Mouse (Mus musculus): ENCODE measurements at regions not wholly inside any gene's neighbourhood (a gene's known extent, or its start where the extent isn't known, plus 50 kb on each side); places are given as distances from the start of the nearest gene placed in this dataset. TPM values are rescaled to one million over a fixed set of nuclear protein-coding genes. Genes with fewer than 3 reads are reported as not detected.
A peak's percentile ranks its signal among the peaks of the same experiment; 100 is the strongest.

- WGBS, result 57% methylated on average over 7 of the region's 7 CpGs
- Histone ChIP-seq H3K4me3 (ENCODE audit: low read depth, low read length) (no peak overlapping the region), H3K9ac (replicated peaks; ENCODE audit: low read depth, low read length) (no peak overlapping the region), H3K27me3 (ENCODE audit: control insufficient read depth, insufficient read depth, low read length) (no peaks in the 10 kb centered on the region), H3K4me1 (ENCODE audit: control insufficient read depth, insufficient read depth) (no peaks in the 10 kb centered on the region), H3K9me3 (replicated peaks; ENCODE audit: control insufficient read depth, low read length) (no peaks in the 10 kb centered on the region), H3K27ac (ENCODE audit: low read depth) (no peak overlapping the region), H3K4me2 (ENCODE audit: low read depth, low read length) (no peak overlapping the region), H3K36me3 (replicated peaks; ENCODE audit: control insufficient read depth, insufficient read depth, low read length) (no peaks in the 10 kb centered on the region)
- DNase-seq (ENCODE audit: low spot score) (no peak), ATAC-seq (ENCODE audit: insufficient read depth, low read depth) (peak; percentile 47; the same call in 1 of the 2 replicates)
- TF ChIP-seq CTCF (IDR thresholded peaks at IDR 0.05; ENCODE audit: low read depth) (no peak), EP300 (IDR thresholded peaks at IDR 0.05; ENCODE audit: low read depth) (no peak)
Observed at GRCm38 (mm10) chr11:28649446-28649845, 65.3 kb upstream of the Ccdc85a start.

GRCm38 (mm10) chr11:28648916-28649315, 64.8 kb upstream of the Ccdc85a start:
- Histone ChIP-seq H3K4me2 (ENCODE audit: low read depth, low read length) (no peak overlapping the region), H3K4me3 (ENCODE audit: low read depth, low read length) (no peak overlapping the region), H3K4me1 (ENCODE audit: control insufficient read depth, insufficient read depth) (no peaks in the 10 kb centered on the region), H3K27ac (ENCODE audit: low read depth) (no peak overlapping the region), H3K9ac (replicated peaks; ENCODE audit: low read depth, low read length) (no peak overlapping the region), H3K9me3 (replicated peaks; ENCODE audit: control insufficient read depth, low read length) (no peaks in the 10 kb centered on the region), H3K27me3 (ENCODE audit: control insufficient read depth, insufficient read depth, low read length) (no peaks in the 10 kb centered on the region), H3K36me3 (replicated peaks; ENCODE audit: control insufficient read depth, insufficient read depth, low read length) (no peaks in the 10 kb centered on the region)
- DNase-seq (ENCODE audit: low spot score) (no peak), ATAC-seq (ENCODE audit: insufficient read depth, low read depth) (no peak)
- WGBS, result 57% methylated on average over 3 of the region's 3 CpGs
- TF ChIP-seq CTCF (IDR thresholded peaks at IDR 0.05; ENCODE audit: low read depth) (no peak), EP300 (IDR thresholded peaks at IDR 0.05; ENCODE audit: low read depth) (no peak)

- DNase-seq (ENCODE audit: low spot score) (no peak), ATAC-seq (ENCODE audit: insufficient read depth, low read depth) (no peak)
- H3K36me3 ChIP-seq (replicated peaks; ENCODE audit: control insufficient read depth, insufficient read depth, low read length), result no peaks in the 10 kb centered on the region
- no peak overlapping the region for H3K4me3 ChIP-seq (ENCODE audit: low read depth, low read length)
- H3K27me3 ChIP-seq (ENCODE audit: control insufficient read depth, insufficient read depth, low read length), result no peaks in the 10 kb centered on the region
- WGBS, result 100% methylated on average over 1 of the region's 1 CpGs
- no peaks in the 10 kb centered on the region for H3K9me3 ChIP-seq (replicated peaks; ENCODE audit: control insufficient read depth, low read length)
- H3K4me2 ChIP-seq (ENCODE audit: low read depth, low read length), result no peak overlapping the region
- H3K27ac ChIP-seq (ENCODE audit: low read depth), result no peak overlapping the region
- TF ChIP-seq EP300 (IDR thresholded peaks at IDR 0.05; ENCODE audit: low read depth) (no peak), CTCF (IDR thresholded peaks at IDR 0.05; ENCODE audit: low read depth) (no peak)
- no peaks in the 10 kb centered on the region for H3K4me1 ChIP-seq (ENCODE audit: control insufficient read depth, insufficient read depth)
- H3K9ac ChIP-seq (replicated peaks; ENCODE audit: low read depth, low read length), result no peak overlapping the region
Observed at GRCm38 (mm10) chr11:28639081-28639480, 55.0 kb upstream of the Ccdc85a start.

GRCm38 (mm10) chr11:28636752-28637151, 52.6 kb upstream of the Ccdc85a start:
- H3K27me3 ChIP-seq (ENCODE audit: control insufficient read depth, insufficient read depth, low read length), result no peaks in the 10 kb centered on the region
- H3K4me3 ChIP-seq (ENCODE audit: low read depth, low read length), result no peak overlapping the region
- no peak for TF ChIP-seq CTCF (IDR thresholded peaks at IDR 0.05; ENCODE audit: low read depth)
- TF ChIP-seq EP300 (IDR thresholded peaks at IDR 0.05; ENCODE audit: low read depth), result no peak
- H3K36me3 ChIP-seq (replicated peaks; ENCODE audit: control insufficient read depth, insufficient read depth, low read length), result no peaks in the 10 kb centered on the region
- no peaks in the 10 kb centered on the region for H3K4me1 ChIP-seq (ENCODE audit: control insufficient read depth, insufficient read depth)
- H3K27ac ChIP-seq (ENCODE audit: low read depth), result no peak overlapping the region
- H3K9me3 ChIP-seq (replicated peaks; ENCODE audit: control insufficient read depth, low read length), result no peaks in the 10 kb centered on the region
- no peak overlapping the region for H3K4me2 ChIP-seq (ENCODE audit: low read depth, low read length)
- ATAC-seq (ENCODE audit: insufficient read depth, low read depth) (no peak), DNase-seq (ENCODE audit: low spot score) (no peak)
- H3K9ac ChIP-seq (replicated peaks; ENCODE audit: low read depth, low read length), result no peak overlapping the region
- WGBS, result 52% methylated on average over 3 of the region's 3 CpGs

MicroRNAs encoded in the stretch of these regions (microRNA counts, 519-probe panel; counts per million panel counts)
- microRNA mmu-miR-216a (not detected), microRNA mmu-miR-216b (not detected), microRNA mmu-miR-217 (not detected)

Small RNAs in the stretch of these regions (microRNA-seq; reads per million reads assigned to microRNA genes)
- gene Mir216a (not detected), gene Mir216b (not detected), gene Mir216c (not detected), gene Mir217 (1.2 reads per million)

Measured in heart, postnatal 0 days (tissue).